Mouse (Mus musculus): Measurements from ENCODE around the gene Gm45618.

The Gm45618 gene

GRCm38 (mm10) chr7:142094301-142095143 lies 26.0 kb downstream of the Gm45618 start:
- DNase-seq (ENCODE audit: extremely low read depth, insufficient read length, low spot score): peak; percentile 69

GRCm38 (mm10) chr7:142093696-142094240 lies 26.8 kb downstream of the Gm45618 start:
- DNase-seq (ENCODE audit: extremely low read depth, insufficient read length, low spot score): no peak

- no peak for DNase-seq (ENCODE audit: extremely low read depth, insufficient read length, low spot score)
Measured at GRCm38 (mm10) chr7:142092991-142093390, 27.5 kb downstream of the Gm45618 start.

GRCm38 (mm10) chr7:142091848-142092247 lies 28.7 kb downstream of the Gm45618 start:
- DNase-seq (ENCODE audit: extremely low read depth, insufficient read length, low spot score): no peak

GRCm38 (mm10) chr7:142089648-142090447 lies 30.7 kb downstream of the Gm45618 start:
- no peak for DNase-seq (ENCODE audit: extremely low read depth, insufficient read length, low spot score)

GRCm38 (mm10) chr7:142088886-142089285 lies 31.6 kb downstream of the Gm45618 start:
- DNase-seq (ENCODE audit: extremely low read depth, insufficient read length, low spot score): peak; percentile 46

- no peak for DNase-seq (ENCODE audit: extremely low read depth, insufficient read length, low spot score)
Measured at GRCm38 (mm10) chr7:142087069-142087652, 33.4 kb downstream of the Gm45618 start.

- DNase-seq (ENCODE audit: extremely low read depth, insufficient read length, low spot score): no peak
Measured at GRCm38 (mm10) chr7:142086159-142086905, 34.2 kb downstream of the Gm45618 start.

- peak; percentile 87 for DNase-seq (ENCODE audit: extremely low read depth, insufficient read length, low spot score)
Measured at GRCm38 (mm10) chr7:142084820-142085219, 35.7 kb downstream of the Gm45618 start.

- no peak for DNase-seq (ENCODE audit: extremely low read depth, insufficient read length, low spot score)
Measured at GRCm38 (mm10) chr7:142084395-142084794, 36.1 kb downstream of the Gm45618 start.

- DNase-seq (ENCODE audit: extremely low read depth, insufficient read length, low spot score): peak; percentile 86
Measured at GRCm38 (mm10) chr7:142083588-142084317, 36.8 kb downstream of the Gm45618 start.

- DNase-seq (ENCODE audit: extremely low read depth, insufficient read length, low spot score): no peak
Measured at GRCm38 (mm10) chr7:142082607-142083006, 37.9 kb downstream of the Gm45618 start.

- no peak for DNase-seq (ENCODE audit: extremely low read depth, insufficient read length, low spot score)
Measured at GRCm38 (mm10) chr7:142082179-142082578, 38.4 kb downstream of the Gm45618 start.

GRCm38 (mm10) chr7:142081736-142082135 lies 38.8 kb downstream of the Gm45618 start:
- DNase-seq (ENCODE audit: extremely low read depth, insufficient read length, low spot score): no peak

- DNase-seq (ENCODE audit: extremely low read depth, insufficient read length, low spot score): no peak
Measured at GRCm38 (mm10) chr7:142080876-142081275, 39.7 kb downstream of the Gm45618 start.

- no peak for DNase-seq (ENCODE audit: extremely low read depth, insufficient read length, low spot score)
Measured at GRCm38 (mm10) chr7:142079365-142079764, 41.2 kb downstream of the Gm45618 start.

- DNase-seq (ENCODE audit: extremely low read depth, insufficient read length, low spot score): no peak
Measured at GRCm38 (mm10) chr7:142077138-142077537, 43.4 kb downstream of the Gm45618 start.

- no peak for DNase-seq (ENCODE audit: extremely low read depth, insufficient read length, low spot score)
Measured at GRCm38 (mm10) chr7:142074146-142074886, 46.2 kb downstream of the Gm45618 start.

GRCm38 (mm10) chr7:142071717-142072116 lies 48.8 kb downstream of the Gm45618 start:
- no peak for DNase-seq (ENCODE audit: extremely low read depth, insufficient read length, low spot score)
